Mouse (Mus musculus): ENCODE results near the gene Pomc.

DNA sequence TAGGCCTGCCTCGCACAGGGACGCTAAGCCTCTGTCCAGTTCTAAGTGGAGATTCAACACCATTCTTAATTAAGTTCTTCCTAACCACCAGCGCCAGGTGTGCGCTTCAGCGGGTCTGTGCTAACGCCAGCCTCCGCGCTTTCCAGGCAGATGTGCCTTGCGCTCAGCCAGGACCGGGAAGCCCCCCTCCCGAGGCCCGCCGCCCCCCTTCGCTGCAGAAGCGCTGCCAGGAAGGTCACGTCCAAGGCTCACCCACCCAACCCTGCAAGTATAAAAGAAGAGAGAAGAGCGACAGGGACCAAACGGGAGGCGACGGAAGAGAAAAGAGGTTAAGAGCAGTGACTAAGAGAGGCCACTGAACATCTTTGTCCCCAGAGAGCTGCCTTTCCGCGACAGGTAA is at the start of gene Pomc:
- TF ChIP-seq CTCF (IDR thresholded peaks at IDR 0.05; ENCODE audit: low read depth, low read length) (no peak), POLR2A (IDR thresholded peaks at IDR 0.05; ENCODE audit: extremely low read depth, insufficient read depth, low read length) (no peak)

Data from liver, adult 2 months (tissue).